Mouse (Mus musculus): Measurements from ENCODE around the gene Myo10.

Myo10 gene

DNA sequence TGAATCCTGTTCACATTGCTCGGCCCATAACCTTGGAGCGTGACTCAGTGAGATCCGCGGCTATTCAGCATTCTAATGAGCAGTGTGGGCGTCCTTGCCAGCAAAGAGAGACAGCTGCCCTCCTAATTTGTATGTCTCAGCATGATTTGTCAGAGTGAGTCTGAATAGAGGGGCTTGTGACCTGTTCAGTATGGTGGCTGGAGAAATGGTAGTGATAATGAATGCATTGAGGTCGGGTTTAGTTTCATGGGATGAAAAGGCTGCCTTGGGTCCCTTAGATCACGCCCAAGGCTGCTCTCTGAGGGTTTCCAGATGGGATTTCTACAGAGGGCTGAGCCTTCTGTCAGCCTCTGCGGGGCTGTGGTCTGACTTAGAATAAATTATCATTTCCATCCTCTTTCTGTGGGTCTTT is 139.5 kb downstream of the Myo10 start:
- in situ Hi-C loops (cut with MboI, MseI) = no loop called here

DNA sequence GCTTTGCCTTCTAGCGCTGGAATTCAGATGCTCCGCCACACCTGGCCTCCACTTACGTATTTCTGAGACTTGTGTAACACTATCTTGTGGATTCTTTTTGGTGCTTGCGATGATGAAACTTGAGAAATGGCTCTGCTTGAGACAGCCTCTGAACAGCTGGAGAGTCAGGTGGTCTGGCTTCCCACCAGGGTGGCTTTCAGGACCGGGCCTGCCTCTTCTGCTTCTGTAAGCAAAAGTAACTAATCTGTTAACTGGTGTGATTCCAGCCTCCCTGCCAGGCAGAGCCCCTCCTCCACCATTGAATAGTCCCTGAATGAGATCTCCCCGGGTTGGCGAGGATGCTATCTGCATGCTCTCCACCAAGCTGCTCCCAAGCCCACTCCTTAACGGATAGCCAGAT is 140.0 kb downstream of the Myo10 start:
- in situ Hi-C loops (cut with MboI, MseI) = no loop called here

DNA sequence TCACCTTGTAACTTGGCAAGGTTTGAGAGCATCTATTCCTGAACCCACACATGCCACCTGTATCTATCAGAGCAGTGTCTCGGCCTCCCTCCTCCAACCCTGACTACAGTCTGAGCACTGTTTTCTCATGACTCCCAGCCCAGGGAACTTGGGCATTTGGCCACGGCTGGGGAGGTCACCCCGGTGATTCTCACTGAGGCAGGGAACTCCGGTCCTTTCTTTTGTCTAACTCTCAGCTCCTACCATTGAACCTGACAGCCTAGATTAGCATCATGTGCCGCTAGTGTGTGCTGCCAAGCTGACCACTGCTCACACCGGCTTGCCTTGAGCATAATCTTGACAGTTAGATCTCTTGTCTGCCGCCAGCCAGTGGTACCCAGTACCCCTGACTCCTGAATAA is 140.8 kb downstream of the Myo10 start:
- in situ Hi-C loops (cut with MboI, MseI) = no loop called here

DNA sequence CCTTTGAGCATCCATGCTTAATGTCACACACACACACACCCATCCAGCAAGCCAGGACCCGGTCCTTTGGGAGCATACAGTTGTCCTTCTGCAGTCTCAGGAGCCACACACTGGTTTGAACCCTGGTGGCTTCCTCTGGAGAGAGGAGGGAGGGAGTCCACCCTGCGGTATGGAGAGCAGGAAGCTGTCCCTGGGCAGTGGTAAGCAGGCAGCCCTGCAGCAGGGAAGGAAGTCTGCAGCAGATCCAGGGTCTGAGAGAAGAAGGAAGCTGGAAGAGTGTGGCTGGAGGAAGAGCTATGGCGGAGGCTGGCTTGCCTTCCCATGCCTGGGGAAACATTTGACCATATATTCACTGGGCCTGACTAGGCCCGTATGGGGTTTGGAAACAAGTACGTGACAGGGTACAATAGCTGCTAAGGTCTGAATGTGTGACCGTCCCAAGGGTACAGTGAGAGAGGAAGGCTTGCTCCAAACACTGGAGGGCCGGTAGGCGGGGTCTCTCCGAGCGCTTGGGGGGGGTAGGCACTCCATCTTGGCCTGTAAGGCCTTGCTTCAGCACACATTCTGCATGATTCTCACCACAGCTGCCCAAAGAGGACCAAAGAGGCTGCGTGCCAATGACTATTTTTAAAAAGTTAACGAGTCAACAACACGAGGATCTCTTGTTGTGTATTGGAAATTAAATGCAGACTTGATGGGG is 142.5 kb downstream of the Myo10 start:
- in situ Hi-C loops (cut with MboI, MseI) = no loop called here

DNA sequence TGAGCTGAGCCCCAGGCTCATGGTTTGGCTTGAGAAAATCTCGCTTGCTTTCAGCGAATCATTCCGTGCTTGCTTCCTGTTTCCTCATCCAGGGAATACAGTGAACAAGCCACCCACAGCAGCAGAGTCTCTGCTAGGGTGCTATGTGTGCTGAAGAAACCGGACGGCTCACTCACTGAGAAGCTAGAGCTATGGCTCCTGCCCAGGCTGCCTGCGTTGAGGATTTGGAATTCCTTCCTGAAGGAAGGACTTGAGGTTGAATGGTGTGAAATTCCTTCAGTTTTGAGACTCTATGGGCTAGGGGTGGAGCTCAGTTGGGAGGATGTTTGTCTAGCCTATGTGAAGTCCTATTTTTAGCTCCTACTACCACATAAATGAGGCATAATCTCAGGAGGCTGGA is 145.5 kb downstream of the Myo10 start:
- in situ Hi-C loops (cut with MboI, MseI) = no loop called here

DNA sequence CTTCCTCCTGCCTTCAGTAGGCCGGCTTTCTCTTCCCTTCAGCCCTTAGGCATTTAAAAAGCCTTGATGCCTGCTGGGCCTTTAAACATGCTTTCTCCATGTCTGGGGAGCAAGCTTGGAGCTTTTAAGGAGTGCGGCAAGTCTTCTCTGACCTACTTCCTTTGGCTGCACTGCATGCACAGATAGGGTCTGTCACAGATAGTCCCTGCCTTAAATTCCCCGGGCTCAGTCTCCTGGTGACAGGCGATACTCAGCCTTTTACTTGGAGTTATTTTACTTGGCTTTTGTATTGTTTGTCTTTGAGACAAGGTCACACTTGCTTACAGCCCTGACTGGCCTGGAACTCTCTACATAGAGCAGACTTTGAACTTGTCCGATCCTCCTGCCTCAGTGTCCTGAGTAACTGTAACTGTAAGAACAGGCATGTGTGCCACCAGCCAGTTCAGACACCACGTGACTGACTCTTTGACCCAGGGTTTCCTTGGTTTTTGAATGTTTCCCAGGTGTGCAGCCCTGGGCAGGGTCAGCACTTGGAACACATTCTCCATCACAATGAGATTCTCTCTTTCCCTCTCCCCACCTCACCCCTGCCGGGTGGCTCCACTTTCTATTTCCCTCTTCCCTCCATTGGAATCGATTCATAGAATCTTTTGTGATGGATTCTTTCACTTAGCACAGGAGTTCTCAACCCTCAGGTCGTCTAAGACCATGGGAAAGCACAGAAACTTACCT is 147.4 kb downstream of the Myo10 start:
- in situ Hi-C loops (cut with MboI, MseI) = no loop called here

DNA sequence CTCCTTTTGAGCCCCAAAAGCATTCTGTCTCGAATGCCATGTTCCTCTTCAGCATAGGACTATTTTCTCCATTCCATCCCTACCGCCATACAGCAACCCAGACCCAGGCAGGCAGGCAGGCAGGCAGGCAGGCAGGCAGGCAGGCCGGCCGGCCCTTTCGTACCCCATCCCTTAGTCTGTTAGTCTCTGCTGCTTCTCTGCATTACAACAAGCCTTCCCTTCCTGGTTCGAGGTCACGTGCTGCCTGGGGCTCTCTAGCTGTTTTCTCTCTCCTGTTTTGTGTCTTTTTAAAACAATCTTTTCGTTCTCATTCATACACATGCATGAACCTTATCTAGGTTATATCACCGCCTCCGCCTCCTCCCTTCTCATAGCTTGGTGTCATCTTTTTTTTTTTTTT is 149.5 kb downstream of the Myo10 start:
- in situ Hi-C loops (cut with MboI, MseI) = no loop called here

DNA sequence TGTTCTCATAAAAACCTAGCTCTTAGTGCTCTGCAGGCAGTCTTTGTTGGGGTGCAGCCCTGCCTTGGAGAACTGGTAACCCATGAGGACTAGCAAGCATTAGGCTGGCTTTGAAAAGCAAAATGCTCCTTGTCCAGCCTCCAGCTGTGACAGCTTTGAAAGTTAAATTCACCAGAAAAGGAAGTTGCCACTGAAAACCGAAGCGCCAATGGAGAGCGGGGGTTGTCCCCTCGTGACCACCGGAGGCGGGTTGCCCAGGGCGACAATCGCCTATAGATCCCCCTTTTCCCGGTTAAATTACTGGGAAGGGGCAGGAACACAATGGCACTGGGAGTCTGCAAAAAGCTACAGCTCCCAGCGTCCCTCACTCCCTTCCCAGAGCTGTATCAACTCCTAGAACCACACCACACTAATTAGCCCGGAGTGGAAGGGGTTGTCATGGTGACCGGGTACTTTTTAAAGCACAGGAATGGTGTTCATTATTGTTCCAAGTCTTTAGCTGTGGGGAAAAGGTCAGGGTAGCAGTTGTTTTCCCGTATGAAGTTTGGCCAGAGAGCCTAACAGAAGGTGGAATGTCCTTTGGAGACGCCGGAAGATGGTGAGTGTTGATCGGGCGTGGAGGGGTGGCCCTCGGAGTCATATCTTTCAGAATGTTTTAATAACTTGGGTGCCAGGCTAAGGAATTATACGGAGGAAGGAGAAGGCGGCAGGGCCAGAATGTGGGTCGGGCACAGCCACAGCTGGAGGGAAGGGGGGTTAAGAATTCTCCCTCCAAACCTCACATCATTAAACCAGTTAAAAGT is 151.6 kb downstream of the Myo10 start:
- in situ Hi-C loops (cut with MboI, MseI) = no loop called here

DNA sequence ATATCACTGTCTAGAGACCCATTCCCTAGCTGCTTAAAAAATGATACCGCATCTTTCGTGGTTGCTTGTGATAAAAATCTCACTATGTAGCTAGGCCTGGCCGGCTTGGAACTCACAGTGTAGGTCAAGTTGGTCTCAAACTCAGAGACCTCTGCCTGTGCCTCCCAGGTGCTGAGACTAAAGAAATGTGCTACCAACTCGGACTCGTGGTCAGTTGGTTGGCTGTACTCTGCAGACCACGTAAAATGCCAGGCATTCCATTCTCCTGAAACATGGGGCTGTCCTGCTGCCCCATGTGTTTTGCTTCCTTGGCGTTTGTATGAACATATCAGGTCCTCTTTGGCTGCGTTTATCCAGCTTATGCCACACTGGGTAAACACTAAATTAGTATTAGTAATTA is 156.6 kb downstream of the Myo10 start:
- in situ Hi-C loops (cut with MboI, MseI) = no loop called here

DNA sequence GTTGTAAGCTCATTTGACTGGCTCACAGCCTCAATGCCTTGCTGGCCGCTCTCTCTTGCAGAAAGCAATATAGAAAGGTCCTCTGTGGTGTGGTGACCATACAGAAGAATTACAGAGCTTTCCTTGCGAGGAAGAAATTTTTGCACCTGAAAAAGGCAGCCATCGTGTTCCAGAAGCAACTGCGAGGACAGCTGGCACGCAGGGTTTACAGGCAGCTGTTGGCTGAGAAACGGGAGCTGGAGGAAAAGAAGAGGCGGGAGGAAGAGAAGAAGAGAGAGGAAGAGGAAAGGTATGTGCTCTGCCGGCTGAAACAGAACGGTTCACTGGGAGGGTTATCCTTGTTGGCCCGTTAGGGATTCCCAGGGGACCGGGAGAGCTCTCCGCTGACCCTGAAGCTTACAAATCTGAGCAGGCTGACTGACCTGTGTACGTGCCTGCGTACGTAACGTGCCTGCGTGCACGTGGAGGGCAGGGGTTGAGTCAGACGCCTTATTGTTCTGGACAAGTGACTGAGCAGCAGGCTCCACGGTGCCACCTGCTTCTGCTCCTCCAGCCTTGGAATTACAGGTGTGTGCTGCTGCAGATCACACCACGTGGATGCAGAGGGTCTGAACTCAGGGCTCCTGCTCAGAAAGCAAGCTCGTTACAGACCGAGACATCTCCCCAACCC is 157.3 kb downstream of the Myo10 start:
- in situ Hi-C loops (cut with MboI, MseI) = no loop called here

DNA sequence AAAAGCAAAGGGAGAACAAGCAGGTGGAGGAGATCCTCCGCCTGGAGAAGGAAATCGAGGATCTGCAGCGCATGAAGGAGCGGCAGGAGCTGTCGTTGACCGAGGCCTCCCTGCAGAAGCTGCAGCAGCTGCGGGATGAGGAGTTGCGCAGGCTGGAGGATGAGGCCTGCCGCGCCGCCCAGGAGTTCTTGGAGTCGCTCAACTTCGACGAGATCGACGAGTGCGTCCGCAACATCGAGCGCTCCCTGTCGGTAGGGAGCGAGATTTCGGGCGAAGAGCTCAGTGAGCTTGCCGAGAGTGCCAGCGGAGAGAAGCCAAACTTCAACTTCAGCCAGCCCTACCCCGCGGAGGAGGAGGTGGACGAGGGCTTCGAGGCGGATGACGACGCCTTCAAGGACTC is 158.7 kb downstream of the Myo10 start:
- in situ Hi-C loops (cut with MboI, MseI) = no loop called here

DNA sequence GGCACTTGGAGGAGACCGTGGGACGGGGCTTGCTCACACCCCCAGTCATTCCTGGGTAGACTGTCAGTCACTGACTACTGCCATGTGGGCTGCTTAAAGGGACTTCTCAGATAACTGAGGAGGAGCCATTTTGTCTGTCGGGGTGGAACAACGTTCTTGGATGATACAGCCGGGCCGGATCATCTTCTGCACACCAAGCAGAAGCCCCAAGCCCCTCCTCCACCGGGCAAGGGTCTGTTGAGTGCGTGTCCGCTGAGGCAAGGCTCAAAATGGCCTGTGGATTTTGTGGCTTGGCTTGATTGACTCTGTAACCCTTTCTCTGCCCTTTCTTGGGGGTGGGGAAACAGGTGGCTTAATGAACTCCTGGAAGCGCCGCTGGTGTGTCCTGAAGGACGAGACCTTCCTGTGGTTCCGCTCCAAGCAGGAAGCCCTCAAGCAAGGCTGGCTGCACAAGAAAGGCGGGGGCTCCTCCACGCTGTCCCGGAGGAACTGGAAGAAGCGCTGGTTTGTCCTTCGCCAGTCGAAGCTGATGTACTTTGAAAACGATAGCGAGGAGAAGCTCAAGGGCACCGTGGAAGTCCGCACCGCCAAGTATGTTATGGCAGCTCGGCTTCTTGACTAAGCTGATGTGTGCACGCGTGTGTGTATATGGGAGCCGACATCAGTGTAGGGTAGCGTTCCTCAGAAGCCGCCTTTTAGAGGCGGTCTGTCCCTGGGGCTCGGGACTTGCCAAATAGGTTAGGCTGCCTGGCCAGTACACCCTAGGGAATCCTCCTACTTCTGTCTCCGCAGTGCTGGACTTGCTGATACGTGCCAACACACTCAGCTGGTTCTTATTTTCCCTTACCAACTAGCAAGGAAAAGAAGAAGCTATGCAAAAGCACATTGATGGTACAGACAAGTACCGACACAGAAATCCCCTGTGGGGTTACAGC is 163.4 kb downstream of the Myo10 start:
- in situ Hi-C loops (cut with MboI, MseI) = no loop called here

DNA sequence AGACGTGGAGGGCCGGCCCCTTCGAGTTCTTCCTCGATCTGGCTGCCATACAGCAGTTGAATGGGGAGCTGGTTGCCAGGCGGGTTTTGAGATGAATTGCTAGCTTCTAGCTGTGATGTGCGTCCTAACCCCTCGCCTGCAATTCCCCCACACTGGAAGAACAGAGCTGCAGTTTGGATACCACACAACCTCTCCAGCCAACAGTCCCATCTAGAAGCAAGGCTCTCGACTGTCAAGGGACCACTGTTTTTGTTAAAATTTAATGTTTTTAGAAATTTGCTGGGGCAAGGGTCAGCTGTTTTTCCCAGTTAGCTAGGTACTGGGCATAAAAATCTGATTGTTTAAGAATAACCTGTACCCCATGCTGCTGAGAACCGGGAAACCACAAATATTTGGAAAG is 165.1 kb downstream of the Myo10 start:
- in situ Hi-C loops (cut with MboI, MseI) = no loop called here

DNA sequence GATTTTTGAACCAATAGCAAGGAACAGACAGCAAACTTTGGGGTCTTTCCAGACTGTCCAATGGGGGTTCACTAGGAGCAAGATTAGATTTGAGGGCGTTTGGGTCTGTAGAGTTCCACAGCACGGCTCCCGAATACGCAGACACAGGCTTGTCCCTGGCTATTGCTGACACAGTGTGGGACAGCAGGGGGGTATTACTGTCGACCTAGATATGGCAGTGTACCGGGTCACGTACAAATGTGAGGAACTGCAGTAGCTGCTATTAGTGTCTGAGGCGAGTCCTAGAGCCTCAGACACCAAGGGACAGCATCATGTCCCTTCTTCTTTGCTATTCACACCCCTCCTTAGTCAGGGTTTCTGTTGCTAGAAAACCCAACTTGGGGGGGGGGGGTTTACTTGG is 165.6 kb downstream of the Myo10 start:
- in situ Hi-C loops (cut with MboI, MseI) = no loop called here

DNA sequence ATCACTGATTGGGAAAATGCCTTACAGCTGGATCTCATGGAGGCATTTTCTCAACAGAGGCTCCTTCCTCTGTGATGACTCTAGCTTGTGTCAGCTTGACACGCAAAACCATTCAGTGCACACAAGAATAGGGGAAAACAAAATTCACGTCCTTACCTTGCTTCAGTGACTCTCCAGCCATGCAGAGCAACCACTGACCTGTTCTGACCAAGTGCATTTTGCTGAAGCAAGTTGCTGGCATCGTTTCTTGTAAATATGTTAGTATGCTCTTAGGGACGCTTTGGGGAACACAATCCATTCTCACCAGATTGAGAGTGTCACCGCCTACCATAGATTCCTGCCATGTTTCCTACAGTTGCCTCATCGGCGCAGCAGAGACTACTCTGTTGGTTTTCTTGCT is 166.2 kb downstream of the Myo10 start:
- in situ Hi-C loops (cut with MboI, MseI) = no loop called here

DNA sequence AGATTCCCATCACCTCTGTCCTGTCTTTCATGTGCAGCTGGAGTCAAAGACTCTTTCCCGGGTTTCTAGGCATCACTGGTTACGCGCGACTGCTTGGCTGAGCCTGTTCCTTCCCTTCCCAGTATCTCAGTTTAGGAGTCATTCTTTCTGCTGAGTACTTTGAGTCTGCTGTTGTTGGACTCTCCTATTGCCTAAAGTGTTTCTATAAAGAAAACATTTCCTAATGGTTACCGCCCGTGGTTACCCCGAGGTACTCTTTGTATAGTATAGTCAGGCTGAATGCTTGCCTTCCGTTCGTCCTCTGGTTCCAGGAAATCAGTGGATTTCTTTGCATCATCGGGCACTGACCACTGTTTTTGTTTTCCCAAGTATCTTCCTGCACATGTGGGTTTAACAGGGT is 166.9 kb downstream of the Myo10 start:
- in situ Hi-C loops (cut with MboI, MseI) = no loop called here

DNA sequence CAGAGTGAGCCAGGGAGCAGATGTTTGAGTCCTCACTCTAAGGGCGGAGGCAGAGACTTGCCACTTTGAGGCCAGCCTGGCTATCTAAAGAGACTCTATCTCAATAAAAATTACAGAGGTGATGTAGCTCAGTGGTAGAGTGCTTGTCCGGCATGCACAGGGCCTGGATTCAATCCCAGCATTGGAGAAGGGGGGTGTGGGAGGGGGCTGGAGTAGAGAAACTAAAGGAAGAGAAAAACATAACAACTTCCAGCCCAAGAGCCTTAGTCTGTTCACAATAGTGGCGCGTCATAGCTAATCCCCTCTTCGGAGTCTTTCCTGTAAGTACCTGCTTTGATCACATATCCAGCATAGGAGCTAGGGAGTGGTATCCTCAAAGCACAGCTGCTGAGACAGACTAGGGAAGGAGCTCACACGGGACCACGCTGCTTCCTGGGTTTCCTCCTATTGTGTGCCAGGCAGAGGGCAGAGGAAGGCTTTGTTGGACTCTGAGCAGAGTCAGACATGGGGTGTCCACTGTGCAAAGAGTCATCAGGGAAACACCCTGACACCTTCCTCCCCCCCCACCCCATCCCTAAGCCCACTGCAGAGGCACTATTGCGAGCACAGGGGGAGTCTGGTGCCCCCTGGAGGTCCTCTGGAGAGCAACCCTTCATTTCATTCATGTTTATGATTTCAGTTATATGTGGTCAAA is 169.5 kb downstream of the Myo10 start:
- in situ Hi-C loops (cut with MboI, MseI) = no loop called here

DNA sequence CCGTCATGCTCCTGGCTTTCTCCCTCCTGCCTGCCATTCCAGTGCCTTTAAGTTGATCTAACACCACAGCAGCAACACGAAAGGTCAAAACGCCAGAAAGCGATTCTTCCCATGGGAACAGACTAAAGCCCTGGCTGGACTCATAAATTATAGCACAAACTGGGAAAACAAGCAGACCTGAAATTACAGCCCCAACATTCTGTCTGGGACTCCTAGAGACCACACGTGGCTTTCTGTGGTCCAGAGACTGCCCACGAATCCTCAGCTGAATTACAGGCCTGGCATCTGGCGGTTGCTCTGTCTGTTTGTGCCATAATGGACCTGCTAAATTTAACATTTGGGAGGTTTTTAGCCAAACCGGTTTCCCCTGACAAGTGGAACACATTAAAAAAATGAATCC is 171.8 kb downstream of the Myo10 start:
- in situ Hi-C loops (cut with MboI, MseI) = no loop called here

DNA sequence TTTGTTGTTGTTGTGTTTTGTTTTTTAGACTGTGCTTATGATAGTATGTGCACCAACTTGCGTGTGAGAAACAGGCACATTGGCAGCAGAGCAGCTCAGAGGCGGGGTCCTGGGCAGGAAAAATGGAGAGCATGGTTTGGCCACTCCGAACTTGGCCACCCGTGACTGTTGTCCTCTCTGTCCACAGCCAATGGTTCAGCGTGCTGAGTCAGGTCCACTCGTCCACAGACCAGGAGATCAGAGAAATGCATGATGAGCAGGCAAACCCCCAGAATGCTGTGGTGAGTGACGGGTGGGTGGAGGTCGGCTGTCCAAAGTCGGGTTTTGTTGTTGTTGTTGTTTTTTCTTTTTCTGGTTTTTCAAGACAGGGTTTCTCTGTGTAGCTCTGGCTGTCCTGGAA is 173.2 kb downstream of the Myo10 start:
- in situ Hi-C loops (cut with MboI, MseI) = no loop called here

DNA sequence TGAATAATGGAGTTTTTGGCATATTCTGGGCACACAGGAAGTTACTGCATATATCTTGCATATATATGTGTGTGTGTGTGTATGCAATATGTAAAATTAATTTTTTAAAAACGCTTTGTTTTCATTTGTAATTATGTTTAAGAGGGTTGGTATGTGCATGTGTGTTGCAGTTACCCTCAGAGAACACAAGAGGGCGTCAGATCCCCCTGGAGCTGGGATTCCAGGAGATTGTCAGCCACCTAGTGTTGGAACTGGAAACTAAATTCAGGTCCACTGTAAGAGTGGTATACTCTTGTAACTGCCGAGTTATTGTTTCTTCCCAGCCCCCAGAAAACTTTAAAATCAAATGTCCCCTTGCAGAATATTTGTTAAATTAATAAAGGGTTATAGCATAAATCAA is 174.0 kb downstream of the Myo10 start:
- in situ Hi-C loops (cut with MboI, MseI) = no loop called here

Measured in T-helper 1 cell (primary cell).